Mouse (Mus musculus) spleen, postnatal 0 days (tissue): ENCODE results near the gene Mcam. TPM values are rescaled to one million over a fixed set of nuclear protein-coding genes. Genes with fewer than 3 reads are reported as not detected.

Experiments
- polyA plus RNA-seq: library from polyadenylated mRNA; unstranded; fragments of >200 nt; fragmentation: Nextera tagmentation; extraction: Ambion mirVana; gene quantifications from 2 replicates; pipeline ENCODE4 v1.2.1, GENCODE M21; 2015

The Mcam gene
- 12.6 and 12.7 TPM in 2 replicates for polyA plus RNA-seq

DNA sequence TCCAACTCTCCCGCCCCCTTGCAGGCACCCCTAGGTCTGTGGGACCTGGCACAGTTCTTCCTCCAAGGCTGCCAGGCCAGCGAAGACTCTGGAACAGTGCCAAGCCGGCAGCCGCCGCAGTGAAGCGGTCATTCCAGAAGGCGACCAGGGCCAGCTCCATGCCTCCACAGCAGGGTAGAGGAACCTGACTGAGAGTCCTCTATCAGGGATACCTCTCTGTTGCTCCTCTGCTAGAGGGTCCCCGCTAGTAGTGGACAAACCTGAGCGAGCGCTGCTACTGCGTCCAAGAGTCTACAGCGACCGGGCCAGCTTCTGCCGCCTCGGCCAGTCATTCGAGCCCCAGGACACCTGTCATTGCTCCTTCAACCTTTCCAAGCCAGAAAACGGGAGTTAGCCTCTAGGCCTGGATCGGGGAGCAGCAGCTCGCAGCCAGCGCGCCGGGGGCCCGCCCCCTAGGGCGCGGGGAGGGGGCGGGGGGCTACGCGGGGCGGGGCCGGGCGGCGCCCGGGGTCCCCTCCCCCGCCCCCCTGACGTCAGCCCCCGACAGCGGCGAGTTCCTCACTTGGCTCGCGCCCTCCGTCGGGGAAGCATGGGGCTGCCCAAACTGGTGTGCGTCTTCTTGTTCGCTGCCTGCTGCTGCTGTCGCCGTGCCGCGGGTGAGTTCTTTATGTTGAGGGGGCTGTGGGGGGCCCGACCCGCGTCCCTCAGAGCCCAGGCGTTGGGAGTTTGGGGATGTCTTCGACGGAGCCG is at the start of gene Mcam:
TSS of gene Mcam (plus strand) at position 369 of the 750 bp plus-strand sequence.

DNA sequence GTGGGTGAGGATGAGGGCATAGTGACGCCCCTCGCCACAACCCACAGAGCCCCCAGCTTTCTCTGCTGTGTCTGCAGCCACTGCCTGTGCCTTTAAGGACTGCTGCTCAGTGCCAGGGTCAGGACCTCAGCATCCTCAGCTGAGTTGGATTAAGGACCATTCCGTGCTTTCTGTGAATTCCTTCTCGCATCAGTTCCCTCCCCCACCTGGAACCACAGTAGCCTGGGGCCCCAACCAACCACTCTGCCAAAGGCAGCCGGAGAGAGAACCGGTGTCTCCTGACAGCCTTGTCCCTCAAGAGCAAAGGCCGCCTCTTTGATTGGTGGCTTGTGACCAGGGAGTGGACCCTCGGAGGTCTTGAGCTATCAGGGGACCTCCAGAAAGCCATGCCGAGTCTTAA is 32.8 kb upstream of the Mcam start, which contains the start of gene Mfrp:
TSS of gene Mfrp (plus strand) at position 240 of the 400 bp plus-strand sequence.

DNA sequence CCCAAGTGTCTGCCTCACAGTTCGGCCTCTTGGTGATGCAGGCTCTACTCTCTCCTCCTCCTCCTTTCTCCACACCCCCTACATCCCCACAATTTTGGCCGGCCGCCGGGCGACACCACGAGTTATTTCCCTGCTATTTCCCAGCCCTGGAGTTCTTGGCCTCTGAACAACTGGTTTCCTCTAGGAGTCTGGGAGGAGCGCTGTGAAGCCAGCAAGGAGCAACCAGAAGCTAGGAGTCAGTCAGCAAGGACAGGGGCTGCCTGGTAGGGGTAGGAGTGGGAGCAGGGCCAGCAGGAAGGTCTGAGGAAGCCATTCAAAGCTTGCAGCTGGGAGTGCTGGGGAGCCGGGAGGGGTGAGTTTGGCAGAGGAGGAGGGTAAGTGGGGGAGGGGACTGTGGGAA is 27.2 kb upstream of the Mcam start, which contains the start of gene C1qtnf5:
TSS of gene C1qtnf5 (plus strand) at position 136 of the 400 bp plus-strand sequence.

DNA sequence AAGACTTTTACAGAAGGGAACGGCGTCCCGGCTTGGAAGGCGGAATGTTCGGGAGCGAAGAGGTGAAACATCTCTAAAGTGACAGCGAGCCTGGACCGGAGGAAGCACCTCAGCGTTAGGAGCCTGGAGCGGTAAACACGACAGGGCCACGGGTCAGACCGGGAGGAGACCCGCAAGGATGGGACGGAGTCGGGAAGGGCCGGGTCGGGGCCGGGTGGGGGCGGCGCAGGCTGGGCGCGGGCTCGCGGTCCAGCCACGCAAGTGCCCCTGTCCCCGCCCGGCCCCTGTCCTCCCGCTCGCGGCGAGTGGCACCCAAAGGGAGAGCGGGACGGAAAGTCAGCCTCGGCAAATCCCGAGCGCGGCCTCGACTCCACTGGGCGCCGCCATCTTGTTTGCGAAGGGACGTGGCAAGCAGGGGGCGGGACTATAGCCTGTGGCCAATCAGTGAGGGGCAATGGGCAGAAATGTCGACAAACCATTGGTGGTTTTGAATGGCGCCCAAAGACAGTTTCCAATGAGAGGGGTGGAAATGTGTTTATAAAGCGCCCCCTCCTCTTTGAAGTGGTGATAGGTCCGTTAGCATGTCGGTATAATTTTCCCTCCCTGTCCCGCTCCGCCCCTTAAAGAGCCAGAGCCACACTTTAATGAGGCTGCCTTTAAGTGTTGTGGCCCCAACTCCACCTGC is 21.0 kb upstream of the Mcam start, which contains the start of the genes Gm49380 and Rnf26:
TSS of gene Gm49380 (minus strand) at position 396 of the 685 bp plus-strand sequence.
TSS of gene Rnf26 (minus strand) at position 413 of the 685 bp plus-strand sequence.

Other genes starting within 250 kb of the Mcam start
- gene Thy1, start 91.1 kb upstream of the Mcam start, polyA plus RNA-seq = 1.4 and 2.7 TPM in 2 replicates
- 3.2 and 4.1 TPM in 2 replicates for gene Usp2, start 67.4 kb upstream of the Mcam start, polyA plus RNA-seq
- gene Mfrp, start 32.7 kb upstream of the Mcam start, polyA plus RNA-seq = not detected in 2 replicates
- gene C1qtnf5, start 27.2 kb upstream of the Mcam start, polyA plus RNA-seq = 2.2 and 3.0 TPM in 2 replicates
- gene Gm49380, start 21.0 kb upstream of the Mcam start, polyA plus RNA-seq = 0.05 TPM in 2 replicates
- 36.8 and 41.0 TPM in 2 replicates for gene Rnf26, start 21.0 kb upstream of the Mcam start, polyA plus RNA-seq
- 8.3 and 9.9 TPM in 2 replicates for gene Cbl, start 99.6 kb downstream of the Mcam start, polyA plus RNA-seq
- gene Ccdc153, start 106.2 kb downstream of the Mcam start, polyA plus RNA-seq = not detected in 2 replicates
- gene Pdzd3, start 117.0 kb downstream of the Mcam start, polyA plus RNA-seq = 0.33 TPM in 1 of 2 replicates, not detected in the other
- gene Nlrx1, start 134.1 kb downstream of the Mcam start, polyA plus RNA-seq = 6.4 and 7.7 TPM in 2 replicates
- gene Abcg4, start 154.1 kb downstream of the Mcam start, polyA plus RNA-seq = 13.3 and 15.8 TPM in 2 replicates
- 12.2 TPM in 2 replicates for gene Hinfp, start 171.2 kb downstream of the Mcam start, polyA plus RNA-seq
- 5.4 TPM in 2 replicates for gene C2cd2l, start 185.8 kb downstream of the Mcam start, polyA plus RNA-seq
- 18.9 and 19.9 TPM in 2 replicates for gene Dpagt1, start 191.6 kb downstream of the Mcam start, polyA plus RNA-seq
- gene H2afx, start 200.2 kb downstream of the Mcam start, polyA plus RNA-seq = 271 and 276 TPM in 2 replicates
- gene Hmbs, start 209.8 kb downstream of the Mcam start, polyA plus RNA-seq = 1,115 and 1,341 TPM in 2 replicates
- gene Vps11, start 227.2 kb downstream of the Mcam start, polyA plus RNA-seq = 16.5 and 16.6 TPM in 2 replicates
- gene Hyou1, start 245.0 kb downstream of the Mcam start, polyA plus RNA-seq = 6.7 and 7.2 TPM in 2 replicates